Mouse (Mus musculus): Measurements from ENCODE around the gene Arfgap3. TPM values are rescaled to one million over a fixed set of nuclear protein-coding genes. Genes with fewer than 3 reads are reported as not detected.

Gene Arfgap3
- polyA plus RNA-seq, 1 experiment from 2014 or later: 37.4 TPM

DNA sequence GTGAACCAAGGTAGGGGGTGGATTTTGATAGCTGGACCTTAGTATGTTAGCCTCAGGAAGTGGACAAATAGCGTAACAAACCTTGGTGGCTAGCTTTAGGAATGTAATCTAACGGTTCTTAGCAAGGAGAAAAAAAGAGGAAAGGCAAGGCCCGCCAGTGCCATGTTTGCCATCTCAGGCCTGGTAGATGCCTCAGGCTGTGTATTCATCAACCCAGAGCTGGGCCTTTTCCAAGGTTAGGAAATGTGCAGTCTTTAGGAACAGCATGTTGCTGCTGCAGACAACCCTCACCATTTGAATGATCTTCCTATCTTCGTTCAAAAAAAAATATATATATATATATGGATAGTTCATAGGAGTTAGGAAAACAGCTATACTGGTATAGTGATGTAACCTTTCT lies 1.5 kb upstream of the Arfgap3 start:
- WGBS: 98% methylated on average over 4 of the region's 4 CpGs
- H3K4me3 ChIP-seq (ENCODE audit: low read depth, low read length): no peak overlapping the region
- ATAC-seq (ENCODE audit: low read depth): no peak
- H3K27me3 ChIP-seq (ENCODE audit: control insufficient read depth, insufficient read depth, low read length): 0 out of 2 replicates have a peak, but pooled peaks cover 3% of the 10 kb centered on the region
- H3K36me3 ChIP-seq (ENCODE audit: control insufficient read depth, insufficient read depth, low read length): no peaks in the 10 kb centered on the region
- no peak overlapping the region for H3K9ac ChIP-seq (replicated peaks; ENCODE audit: low read depth, low read length)
- H3K4me2 ChIP-seq (ENCODE audit: low read depth, low read length): no peak overlapping the region
- H3K4me1 ChIP-seq (ENCODE audit: control insufficient read depth, insufficient read depth, low read length): peaks cover 7% of the 10 kb centered on the region; the same call in 1 of the 2 replicates
- H3K27ac ChIP-seq (ENCODE audit: low read depth, low read length): no peak overlapping the region
- no peaks in the 10 kb centered on the region for H3K9me3 ChIP-seq (ENCODE audit: control insufficient read depth, low read length)

DNA sequence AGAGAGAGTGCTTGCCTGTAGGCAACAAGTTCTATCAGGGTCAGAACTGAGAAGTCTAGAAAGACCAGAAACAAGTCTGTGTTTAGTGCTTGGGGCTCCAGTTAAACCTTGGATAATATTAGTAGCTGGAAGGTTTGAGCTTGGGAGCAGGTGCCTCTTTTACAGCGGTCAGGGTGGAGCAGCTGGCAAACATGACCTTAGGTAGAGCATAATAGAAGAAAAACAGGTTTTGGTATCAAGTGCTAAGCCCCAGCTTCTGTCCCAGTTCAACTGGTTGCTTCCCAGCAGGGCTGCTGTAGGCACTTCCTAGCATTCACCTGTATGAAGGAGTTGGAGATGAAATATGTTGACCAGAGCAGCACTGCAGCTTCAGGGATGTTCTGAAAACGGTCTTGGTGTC lies 812 bp upstream of the Arfgap3 start:
- WGBS: 61% methylated on average over 2 of the region's 2 CpGs
- peaks cover 7% of the 10 kb centered on the region; the same call in 1 of the 2 replicates for H3K4me1 ChIP-seq (ENCODE audit: control insufficient read depth, insufficient read depth, low read length)
- no peaks in the 10 kb centered on the region for H3K36me3 ChIP-seq (ENCODE audit: control insufficient read depth, insufficient read depth, low read length)
- H3K9me3 ChIP-seq (ENCODE audit: control insufficient read depth, low read length): no peaks in the 10 kb centered on the region
- no peak for ATAC-seq (ENCODE audit: low read depth)
- H3K27me3 ChIP-seq (ENCODE audit: control insufficient read depth, insufficient read depth, low read length): 0 out of 2 replicates have a peak, but pooled peaks cover 3% of the 10 kb centered on the region
- no peak overlapping the region; the same call in 1 of the 2 replicates for H3K9ac ChIP-seq (replicated peaks; ENCODE audit: low read depth, low read length)
- no peak overlapping the region for H3K27ac ChIP-seq (ENCODE audit: low read depth, low read length)
- peak overlapping the region; percentile 94; the same call in 1 of the 2 replicates for H3K4me2 ChIP-seq (ENCODE audit: low read depth, low read length)
- H3K4me3 ChIP-seq (ENCODE audit: low read depth, low read length): no peak overlapping the region

DNA sequence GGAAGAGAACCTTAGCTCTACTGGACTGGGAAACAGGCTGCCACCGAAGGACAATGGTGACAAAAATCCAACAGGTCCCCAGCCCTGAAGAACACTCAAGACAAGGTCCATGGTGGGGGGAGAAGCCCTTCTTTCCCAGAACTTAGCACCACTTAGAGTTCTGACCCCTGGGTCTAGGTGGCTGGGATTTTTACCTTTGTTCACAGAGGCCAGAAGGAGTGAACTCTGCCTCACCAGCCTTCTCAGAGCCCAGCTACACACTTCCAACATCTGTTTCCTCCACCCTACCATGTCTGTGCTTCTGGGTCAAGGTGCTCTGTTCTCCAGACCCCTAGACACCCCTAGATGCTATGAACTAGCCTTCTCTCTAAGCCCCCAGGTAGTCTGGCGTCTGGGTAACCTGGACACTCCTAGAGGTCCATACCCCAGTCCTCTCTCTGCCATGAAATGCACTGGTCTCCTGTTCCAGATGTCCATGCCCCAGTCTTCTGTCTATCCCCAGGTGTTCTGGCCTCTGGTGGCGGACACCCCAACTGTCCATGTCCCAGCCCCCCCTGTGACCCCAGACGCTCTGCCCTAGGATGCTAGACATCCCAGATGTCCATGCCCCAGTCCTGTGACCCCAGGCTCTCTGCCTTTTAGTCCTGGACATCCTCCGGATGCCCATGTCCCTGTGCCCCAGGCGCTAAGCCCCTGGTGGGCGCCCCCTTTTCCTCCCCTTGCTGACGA lies 658 bp downstream of the Arfgap3 start:
- H3K4me1 ChIP-seq (ENCODE audit: control insufficient read depth, insufficient read depth, low read length): peaks cover 7% of the 10 kb centered on the region; the same call in 1 of the 2 replicates
- ATAC-seq (ENCODE audit: low read depth): peak; percentile 42
- no peaks in the 10 kb centered on the region for H3K9me3 ChIP-seq (ENCODE audit: control insufficient read depth, low read length)
- no peaks in the 10 kb centered on the region for H3K36me3 ChIP-seq (ENCODE audit: control insufficient read depth, insufficient read depth, low read length)
- peak overlapping the region; percentile 81 for H3K4me3 ChIP-seq (ENCODE audit: low read depth, low read length)
- 22% methylated on average over 7 of the region's 8 CpGs for WGBS
- peak overlapping the region; percentile 78 for H3K27ac ChIP-seq (ENCODE audit: low read depth, low read length)
- H3K4me2 ChIP-seq (ENCODE audit: low read depth, low read length): peak overlapping the region; percentile 94
- 0 out of 2 replicates have a peak, but pooled peaks cover 3% of the 10 kb centered on the region for H3K27me3 ChIP-seq (ENCODE audit: control insufficient read depth, insufficient read depth, low read length)
- peak overlapping the region; percentile 84 for H3K9ac ChIP-seq (replicated peaks; ENCODE audit: low read depth, low read length)

DNA sequence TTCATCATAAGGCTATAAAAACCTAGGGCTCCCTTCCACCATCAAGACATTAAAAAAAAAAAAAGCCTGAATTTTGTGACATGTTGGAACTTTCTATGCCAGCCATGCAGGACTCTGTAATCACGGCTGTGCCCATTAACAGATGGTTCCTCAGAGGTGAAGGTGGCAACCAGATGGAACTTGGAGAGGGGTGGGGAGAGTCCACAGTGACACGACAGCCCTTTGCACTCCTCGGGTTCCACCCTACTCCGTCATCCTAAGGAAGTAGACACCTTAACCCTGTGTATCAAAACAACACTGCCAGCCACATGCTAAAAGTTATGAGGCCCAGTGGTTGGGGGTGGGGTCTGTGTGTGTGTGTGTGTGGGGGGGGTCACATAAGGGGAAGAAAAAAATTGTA lies 1.3 kb downstream of the Arfgap3 start:
- Histone ChIP-seq H3K4me2 (ENCODE audit: low read depth, low read length) (peak overlapping the region; percentile 94), H3K4me3 (ENCODE audit: low read depth, low read length) (no peak overlapping the region; the same call in 1 of the 2 replicates), H3K9me3 (ENCODE audit: control insufficient read depth, low read length) (no peaks in the 10 kb centered on the region), H3K27ac (ENCODE audit: low read depth, low read length) (no peak overlapping the region), H3K36me3 (ENCODE audit: control insufficient read depth, insufficient read depth, low read length) (no peaks in the 10 kb centered on the region), H3K27me3 (ENCODE audit: control insufficient read depth, insufficient read depth, low read length) (0 out of 2 replicates have a peak, but pooled peaks cover 3% of the 10 kb centered on the region), H3K4me1 (ENCODE audit: control insufficient read depth, insufficient read depth, low read length) (peaks cover 7% of the 10 kb centered on the region; the same call in 1 of the 2 replicates), H3K9ac (replicated peaks; ENCODE audit: low read depth, low read length) (peak overlapping the region; percentile 84; the same call in 1 of the 2 replicates)
- WGBS: 84% methylated on average over 4 of the region's 4 CpGs
- ATAC-seq (ENCODE audit: low read depth): no peak

DNA sequence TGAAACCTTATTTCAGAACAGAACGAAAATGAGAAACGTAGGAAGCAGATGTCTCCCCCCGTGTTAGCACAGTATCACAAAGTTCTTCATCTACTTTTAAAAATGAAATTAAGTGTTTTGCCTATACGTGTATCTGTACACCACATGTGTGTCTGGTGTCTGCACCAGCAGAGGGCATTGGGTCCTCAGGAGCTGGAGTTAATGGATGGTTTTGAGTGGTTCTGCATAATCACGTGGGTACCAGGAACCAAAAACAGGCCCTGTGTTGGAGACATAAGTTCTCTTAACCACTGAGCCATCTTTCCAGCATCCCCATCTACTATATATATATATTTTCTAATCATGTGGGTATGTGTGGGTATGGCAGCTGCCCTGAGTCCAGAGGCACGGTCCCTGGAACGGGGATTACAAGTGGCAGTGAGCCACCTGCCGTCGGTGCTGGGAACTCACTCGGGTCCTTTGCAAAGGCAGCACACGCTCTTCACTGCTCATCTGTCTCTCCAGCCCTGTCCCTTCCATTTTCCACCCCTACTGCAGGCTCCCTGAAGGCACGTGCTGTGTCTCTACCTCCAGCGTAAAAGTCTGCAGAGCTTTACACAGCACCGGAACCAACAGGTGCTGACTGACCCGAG lies 4.0 kb downstream of the Arfgap3 start:
- ATAC-seq (ENCODE audit: low read depth): no peak
- Histone ChIP-seq H3K27me3 (ENCODE audit: control insufficient read depth, insufficient read depth, low read length) (0 out of 2 replicates have a peak, but pooled peaks cover 3% of the 10 kb centered on the region), H3K4me3 (ENCODE audit: low read depth, low read length) (no peak overlapping the region), H3K27ac (ENCODE audit: low read depth, low read length) (no peak overlapping the region), H3K4me1 (ENCODE audit: control insufficient read depth, insufficient read depth, low read length) (peaks cover 7% of the 10 kb centered on the region; the same call in 1 of the 2 replicates), H3K9ac (replicated peaks; ENCODE audit: low read depth, low read length) (no peak overlapping the region), H3K36me3 (ENCODE audit: control insufficient read depth, insufficient read depth, low read length) (peaks cover 7% of the 10 kb centered on the region; the same call in 1 of the 2 replicates), H3K4me2 (ENCODE audit: low read depth, low read length) (no peak overlapping the region), H3K9me3 (ENCODE audit: control insufficient read depth, low read length) (no peaks in the 10 kb centered on the region)
- 94% methylated on average over 15 of the region's 15 CpGs for WGBS

DNA sequence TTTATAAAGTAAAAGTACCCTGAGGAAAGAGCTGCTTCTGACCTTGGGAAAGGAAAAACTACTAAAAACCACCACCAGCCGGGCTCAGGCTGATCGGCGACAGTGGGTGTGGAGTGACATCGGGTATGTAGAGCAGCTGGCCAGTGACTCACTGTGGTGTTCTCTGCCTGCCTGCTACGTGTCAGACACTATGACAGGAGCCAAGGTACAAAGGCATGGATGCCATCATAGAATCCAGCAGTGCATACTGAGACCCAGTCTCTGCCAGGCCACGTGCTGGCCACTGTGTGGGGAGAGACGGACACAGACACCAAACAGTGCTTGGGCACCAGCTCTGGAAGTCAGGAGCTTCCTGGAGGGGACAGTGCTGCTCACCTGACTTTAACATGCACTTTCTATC lies 5.1 kb downstream of the Arfgap3 start:
- Histone ChIP-seq H3K27ac (ENCODE audit: low read depth, low read length) (no peak overlapping the region), H3K4me3 (ENCODE audit: low read depth, low read length) (no peak overlapping the region), H3K4me1 (ENCODE audit: control insufficient read depth, insufficient read depth, low read length) (peaks cover 7% of the 10 kb centered on the region; the same call in 1 of the 2 replicates), H3K9ac (replicated peaks; ENCODE audit: low read depth, low read length) (no peak overlapping the region), H3K27me3 (ENCODE audit: control insufficient read depth, insufficient read depth, low read length) (0 out of 2 replicates have a peak, but pooled peaks cover 3% of the 10 kb centered on the region), H3K4me2 (ENCODE audit: low read depth, low read length) (no peak overlapping the region), H3K9me3 (ENCODE audit: control insufficient read depth, low read length) (no peaks in the 10 kb centered on the region), H3K36me3 (ENCODE audit: control insufficient read depth, insufficient read depth, low read length) (peaks cover 7% of the 10 kb centered on the region; the same call in 1 of the 2 replicates)
- 72% methylated on average over 7 of the region's 7 CpGs for WGBS
- ATAC-seq (ENCODE audit: low read depth): no peak

DNA sequence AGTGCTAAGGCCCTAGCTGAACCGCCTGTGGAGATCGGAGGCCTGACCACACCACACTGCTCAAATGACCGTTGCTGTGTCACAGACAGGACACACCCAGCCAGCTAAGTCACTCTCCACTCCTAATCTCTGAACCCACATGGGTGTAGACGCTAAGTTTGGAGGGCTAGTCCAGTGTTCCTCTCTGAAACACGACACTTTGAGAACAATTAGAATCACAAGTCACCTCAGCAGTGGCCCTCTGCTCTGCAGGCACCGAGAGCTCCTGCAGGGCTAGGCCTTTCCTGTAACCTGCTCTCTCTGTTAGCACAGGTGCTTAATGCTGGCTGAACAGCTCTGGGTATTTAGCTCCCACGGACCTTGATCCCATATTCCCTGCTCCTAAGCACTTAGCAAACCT lies 5.9 kb downstream of the Arfgap3 start:
- no peak overlapping the region for H3K9ac ChIP-seq (replicated peaks; ENCODE audit: low read depth, low read length)
- ATAC-seq (ENCODE audit: low read depth): no peak
- no peak overlapping the region for H3K4me2 ChIP-seq (ENCODE audit: low read depth, low read length)
- H3K4me3 ChIP-seq (ENCODE audit: low read depth, low read length): no peak overlapping the region
- H3K9me3 ChIP-seq (ENCODE audit: control insufficient read depth, low read length): no peaks in the 10 kb centered on the region
- 38% methylated on average over 7 of the region's 7 CpGs for WGBS
- H3K27me3 ChIP-seq (ENCODE audit: control insufficient read depth, insufficient read depth, low read length): no peaks in the 10 kb centered on the region
- H3K4me1 ChIP-seq (ENCODE audit: control insufficient read depth, insufficient read depth, low read length): peaks cover 2% of the 10 kb centered on the region; the same call in 1 of the 2 replicates
- peaks cover 7% of the 10 kb centered on the region; the same call in 1 of the 2 replicates for H3K36me3 ChIP-seq (ENCODE audit: control insufficient read depth, insufficient read depth, low read length)
- no peak overlapping the region for H3K27ac ChIP-seq (ENCODE audit: low read depth, low read length)

DNA sequence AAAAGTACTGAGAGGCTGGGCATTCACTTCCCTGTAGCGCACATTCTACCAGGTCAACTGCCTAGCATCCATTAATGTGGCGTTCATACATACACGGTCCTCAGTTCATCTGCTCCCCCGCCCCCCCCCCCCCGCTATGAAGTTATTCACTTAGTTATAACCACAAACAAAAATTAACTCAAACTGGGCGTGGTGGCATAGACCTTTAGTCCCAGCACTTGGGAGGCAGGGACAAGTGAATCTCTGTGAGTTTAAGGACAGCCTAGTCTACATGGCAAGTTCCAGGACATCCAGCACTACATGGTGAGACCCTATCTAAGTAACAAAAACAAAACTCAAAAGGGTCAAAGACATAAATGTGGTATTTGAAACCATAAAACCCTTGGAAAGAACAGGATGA lies 11.1 kb downstream of the Arfgap3 start:
- no peak for ATAC-seq (ENCODE audit: low read depth)
- H3K4me3 ChIP-seq (ENCODE audit: low read depth, low read length): no peak overlapping the region
- H3K36me3 ChIP-seq (ENCODE audit: control insufficient read depth, insufficient read depth, low read length): peaks cover 14% of the 10 kb centered on the region
- H3K27ac ChIP-seq (ENCODE audit: low read depth, low read length): no peak overlapping the region
- no peak overlapping the region for H3K9ac ChIP-seq (replicated peaks; ENCODE audit: low read depth, low read length)
- H3K9me3 ChIP-seq (ENCODE audit: control insufficient read depth, low read length): no peaks in the 10 kb centered on the region
- no peaks in the 10 kb centered on the region for H3K4me1 ChIP-seq (ENCODE audit: control insufficient read depth, insufficient read depth, low read length)
- H3K4me2 ChIP-seq (ENCODE audit: low read depth, low read length): no peak overlapping the region
- 94% methylated on average over 6 of the region's 6 CpGs for WGBS
- no peaks in the 10 kb centered on the region for H3K27me3 ChIP-seq (ENCODE audit: control insufficient read depth, insufficient read depth, low read length)

All from neural tube, embryonic 14.5 days (tissue).